Mouse (Mus musculus) lung, postnatal 0 days (tissue): ENCODE measurements around the gene Mrc2.

Experiments used
- CTCF ChIP-seq: IDR thresholded peaks from 2 replicates; pipeline ENCODE4 v1.5.1; 2016; ENCODE audit warnings: antibody characterized with exemption, mild to moderate bottlenecking
- EP300 ChIP-seq: IDR thresholded peaks from 2 replicates; pipeline ENCODE4 v1.6.1; 2016; ENCODE audit warnings: antibody characterized with exemption, mild to moderate bottlenecking, control low read depth

- TF ChIP-seq CTCF (no peak), EP300 (no peak)
These were observed 58.2 kb downstream of the Mrc2 start for GRCm38 (mm10) chr11:105350643-105351042.
